Comparison of ENCODE assay signal across 19 mouse cellular contexts in genomic region chr5:71976133-71976532, GRCm38 (mm10).
DNase-seq lines count a peak whose midpoint lies in the region; ATAC-seq and TF ChIP-seq lines count a peak whose summit lies in the region.
"Had no signal": no experiment of that assay in that cellular context is flagged by ENCODE, and none has a peak within 500 bp of the region (broad histone marks: within the 10 kb centered on the region; RNA-seq: fewer than 3 reads in every experiment).

No protein-coding gene starts in this region.

- no peak overlapping the region for H3K4me3 ChIP-seq in left cerebral cortex, adult 2 months
- H3K4me3 ChIP-seq in hindbrain, embryonic 12.5 days = no peak overlapping the region
- no peak overlapping the region for H3K4me3 ChIP-seq in midbrain, embryonic 13.5 days (replicated peaks)
- no peak overlapping the region for H3K4me3 ChIP-seq in neural tube, embryonic 14.5 days (ENCODE audit: low read depth, low read length)
- H3K4me3 ChIP-seq: gastrocnemius, adult 2 months; kidney, embryonic 15.5 days; lung, embryonic 15.5 days had no signal

- peaks cover 4% of the 10 kb centered on the region; the same call in 1 of the 2 replicates for H3K4me1 ChIP-seq in hindbrain, embryonic 12.5 days
- H3K4me1 ChIP-seq in midbrain, embryonic 13.5 days (replicated peaks) = peaks cover 15% of the 10 kb centered on the region
- peaks cover 6% of the 10 kb centered on the region; the same call in 1 of the 2 replicates for H3K4me1 ChIP-seq in neural tube, embryonic 14.5 days (ENCODE audit: control insufficient read depth, insufficient read depth, low read length)
- H3K4me1 ChIP-seq: kidney, embryonic 15.5 days; lung, embryonic 15.5 days had no signal

- ATAC-seq in hindbrain, embryonic 12.5 days (ENCODE audit: low FRiP score) = peak; percentile 50
- ATAC-seq in midbrain, embryonic 13.5 days = peak; percentile 53
- peak; percentile 25 for ATAC-seq in neural tube, embryonic 14.5 days (ENCODE audit: low read depth)
- no peak for ATAC-seq in activated CD4-positive, CD25-positive, alpha-beta regulatory T cell, adult 4 months
- ATAC-seq: intestine, postnatal 0 days had no signal

- no peaks in the 10 kb centered on the region for H3K27me3 ChIP-seq in hindbrain, embryonic 12.5 days
- H3K27me3 ChIP-seq in midbrain, embryonic 13.5 days = no peaks in the 10 kb centered on the region
- H3K27me3 ChIP-seq in neural tube, embryonic 14.5 days (ENCODE audit: control insufficient read depth, insufficient read depth, low read length) = no peaks in the 10 kb centered on the region
- H3K27me3 ChIP-seq: kidney, embryonic 15.5 days; lung, embryonic 15.5 days had no signal

- H3K9me3 ChIP-seq in hindbrain, embryonic 12.5 days (replicated peaks) = no peaks in the 10 kb centered on the region
- H3K9me3 ChIP-seq in midbrain, embryonic 13.5 days = no peaks in the 10 kb centered on the region
- no peaks in the 10 kb centered on the region for H3K9me3 ChIP-seq in neural tube, embryonic 14.5 days (ENCODE audit: control insufficient read depth, low read length)
- H3K9me3 ChIP-seq: kidney, embryonic 15.5 days; lung, embryonic 15.5 days had no signal

- H3K36me3 ChIP-seq in hindbrain, embryonic 12.5 days = no peaks in the 10 kb centered on the region
- no peaks in the 10 kb centered on the region for H3K36me3 ChIP-seq in midbrain, embryonic 13.5 days
- H3K36me3 ChIP-seq in neural tube, embryonic 14.5 days (ENCODE audit: control insufficient read depth, insufficient read depth, low read length) = no peaks in the 10 kb centered on the region
- H3K36me3 ChIP-seq: kidney, embryonic 15.5 days; lung, embryonic 15.5 days had no signal

- H3K27ac ChIP-seq in left cerebral cortex, adult 2 months = peak overlapping the region; percentile 79
- H3K27ac ChIP-seq in hindbrain, embryonic 12.5 days = peak overlapping the region; percentile 52; the same call in 1 of the 2 replicates
- peak overlapping the region; percentile 56; the same call in 1 of the 2 replicates for H3K27ac ChIP-seq in midbrain, embryonic 13.5 days
- H3K27ac ChIP-seq in neural tube, embryonic 14.5 days (ENCODE audit: low read depth, low read length) = no peak overlapping the region
- H3K27ac ChIP-seq: gastrocnemius, adult 2 months; kidney, embryonic 15.5 days; liver, embryonic 14.5 days; lung, embryonic 15.5 days; macrophage; stomach, postnatal 0 days had no signal

- TF ChIP-seq CTCF in left cerebral cortex, adult 2 months (IDR thresholded peaks at IDR 0.05) = no peak

- no peak overlapping the region for H3K4me2 ChIP-seq in hindbrain, embryonic 12.5 days (replicated peaks)
- H3K4me2 ChIP-seq in midbrain, embryonic 13.5 days (replicated peaks) = no peak overlapping the region
- no peak overlapping the region for H3K4me2 ChIP-seq in neural tube, embryonic 14.5 days (ENCODE audit: low read depth, low read length)
- H3K4me2 ChIP-seq: heart, embryonic 11.5 days; kidney, embryonic 15.5 days; lung, embryonic 15.5 days had no signal

- no peak overlapping the region for H3K9ac ChIP-seq in hindbrain, embryonic 12.5 days
- no peak overlapping the region for H3K9ac ChIP-seq in midbrain, embryonic 13.5 days (replicated peaks)
- H3K9ac ChIP-seq in neural tube, embryonic 14.5 days (replicated peaks; ENCODE audit: low read depth, low read length) = no peak overlapping the region
- H3K9ac ChIP-seq: kidney, embryonic 15.5 days; liver, embryonic 14.5 days; lung, embryonic 15.5 days had no signal

- 75% methylated on average over 4 of the region's 4 CpGs for WGBS in hindbrain, embryonic 12.5 days
- 59% methylated on average over 4 of the region's 4 CpGs for WGBS in midbrain, embryonic 13.5 days
- WGBS in neural tube, embryonic 14.5 days = 37% methylated on average over 4 of the region's 4 CpGs

- intact Hi-C loops in left cerebral cortex, adult 2 months (cut with DNase I) = no loop called here
- intact Hi-C loops in left cerebral cortex, postnatal 10 days (cut with DNase I) = loop anchor here (10.0 kb wide), 1 partner anchor 271 kb away; no protein-coding TSS in a partner anchor

- DNase-seq in left cerebral cortex, adult 2 months (ENCODE audit: extremely low spot score in 1 of 2, low spot score in 2 of 2) = no peak
- no peak for DNase-seq in left cerebral cortex, postnatal 10 days (ENCODE audit: extremely low spot score in 1 of 2, low spot score in 2 of 2)
- no peak for DNase-seq in lung, postnatal 4 days
- no peak for DNase-seq in gastrocnemius, postnatal 4 days (ENCODE audit: low spot score in 2 of 2)
- DNase-seq: B cell, adult 2 months; gastrocnemius, adult 2 months; kidney, postnatal 4 days; retina, postnatal 1 day had no signal
